ENCODE assay signal across 17 mouse cellular contexts in the genomic region with DNA sequence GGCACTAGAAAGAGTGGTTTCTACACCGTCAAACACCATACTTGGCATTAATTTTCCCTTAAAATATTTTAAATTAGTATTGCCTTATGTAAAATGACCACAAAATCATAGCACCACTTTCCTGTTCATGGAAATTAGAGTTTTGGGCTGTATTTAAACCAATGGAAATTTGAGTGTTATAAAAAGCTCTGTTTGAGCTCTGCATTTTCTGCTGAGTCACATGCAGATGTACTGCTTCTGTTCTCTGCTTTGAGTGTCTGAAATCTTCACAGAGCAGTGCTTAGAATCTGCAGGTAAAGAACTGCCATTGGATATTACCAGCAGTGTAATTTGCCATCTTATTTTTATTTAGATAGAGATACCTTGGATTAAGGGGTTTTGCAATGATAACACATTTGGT.
"Had no signal": no experiment of that assay in that cellular context is flagged by ENCODE, and none has a peak within 500 bp of the region (broad histone marks: within the 10 kb centered on the region; RNA-seq: fewer than 3 reads in every experiment).

No protein-coding gene starts in this region.

- H3K9me3 ChIP-seq: limb, embryonic 12.5 days; limb, embryonic 15.5 days; midbrain, embryonic 12.5 days; midbrain, embryonic 15.5 days; neural tube, embryonic 13.5 days had no signal

- H3K36me3 ChIP-seq: limb, embryonic 12.5 days; limb, embryonic 15.5 days; midbrain, embryonic 12.5 days; midbrain, embryonic 15.5 days; neural tube, embryonic 13.5 days had no signal

- H3K27ac ChIP-seq: kidney, postnatal 0 days; limb, embryonic 15.5 days; liver, embryonic 14.5 days; macrophage; midbrain, embryonic 12.5 days; midbrain, embryonic 15.5 days; neural tube, embryonic 13.5 days had no signal

- H3K9ac ChIP-seq: limb, embryonic 12.5 days; limb, embryonic 15.5 days; liver, embryonic 14.5 days; liver, postnatal 0 days; lung, embryonic 14.5 days; midbrain, embryonic 12.5 days; midbrain, embryonic 15.5 days; neural tube, embryonic 13.5 days had no signal

- DNase-seq: kidney, adult 9 months; kidney, postnatal 25 days; left cerebral cortex, postnatal 4 days; liver, postnatal 0 days; lung, embryonic 14.5 days; thymus, adult 18-20 months; thymus, postnatal 36 days had no signal

- ATAC-seq: liver, postnatal 0 days; lung, postnatal 0 days; midbrain, embryonic 15.5 days had no signal

- H3K4me1 ChIP-seq: midbrain, embryonic 15.5 days had no signal

- H3K4me3 ChIP-seq: limb, embryonic 12.5 days; limb, embryonic 15.5 days; midbrain, embryonic 12.5 days; midbrain, embryonic 15.5 days; myocyte; neural tube, embryonic 13.5 days had no signal

- H3K27me3 ChIP-seq: limb, embryonic 12.5 days; limb, embryonic 15.5 days; midbrain, embryonic 12.5 days; midbrain, embryonic 15.5 days; neural tube, embryonic 13.5 days had no signal
